Mouse (Mus musculus) limb, embryonic 13.5 days (tissue): ENCODE data around the gene Rnf19b. TPM values are rescaled to one million over a fixed set of nuclear protein-coding genes. Genes with fewer than 3 reads are reported as not detected.

Experiments
- ATAC-seq: fragments of 200-750 bp; cut with Nextera tagmentation; 2 replicates; pipeline ENCODE4 v1.8.0; 2017; ENCODE audit warnings: low read depth, moderate number of reproducible peaks, moderate TSS enrichment; ENCODE audit not compliant: low FRiP score
- H3K27ac ChIP-seq: fragments of 300-500 bp; sonication (generic); 2 replicates; pipeline ENCODE4 v1.5.1; 2015; ENCODE audit warnings: inconsistent platforms, mild to moderate bottlenecking, moderate library complexity
- H3K27me3 ChIP-seq: fragments of 300-500 bp; sonication (generic); 2 replicates; pipeline ENCODE4 v1.6.1; 2015; ENCODE audit warnings: mild to moderate bottlenecking, inconsistent platforms
- H3K36me3 ChIP-seq: fragments of 300-500 bp; sonication (generic); 2 replicates; pipeline ENCODE4 v1.6.1; 2015; ENCODE audit warnings: inconsistent platforms, mild to moderate bottlenecking, moderate library complexity
- H3K4me1 ChIP-seq: fragments of 300-500 bp; sonication (generic); 2 replicates; pipeline ENCODE4 v1.6.1; 2015; ENCODE audit warnings: inconsistent platforms
- H3K4me2 ChIP-seq: fragments of 300-500 bp; sonication (generic); replicated peaks from 2 replicates; pipeline ENCODE4 v1.6.1; 2015; ENCODE audit warnings: inconsistent platforms, mild to moderate bottlenecking, moderate library complexity
- H3K4me3 ChIP-seq: fragments of 300-500 bp; sonication (generic); 2 replicates; pipeline ENCODE4 v1.5.1; 2015; ENCODE audit warnings: moderate library complexity, mild to moderate bottlenecking, inconsistent platforms
- H3K9ac ChIP-seq: fragments of 300-500 bp; sonication (generic); 2 replicates; pipeline ENCODE4 v1.6.1; 2015; ENCODE audit warnings: mild to moderate bottlenecking, inconsistent platforms
- H3K9me3 ChIP-seq: fragments of 300-500 bp; sonication (generic); 2 replicates; pipeline ENCODE4 v1.6.1; 2016; ENCODE audit warnings: inconsistent platforms
- WGBS: fragments of 180-500 bp; shearing (Covaris S2); methylation state at CpG from one replicate; pipeline ENCODE4 v1.1.7; 2015; 5-methylcytosine and 5-hydroxymethylcytosine counted together
- polyA plus RNA-seq: library from polyadenylated mRNA; unstranded; fragments of >200 nt; fragmentation: Nextera tagmentation; extraction: Ambion mirVana; gene quantifications from 2 replicates; pipeline ENCODE4 v1.2.1, GENCODE M21; 2015

The Rnf19b gene
- polyA plus RNA-seq, 1 experiment from 2014 or later: 8.5 TPM

- no peak for ATAC-seq
- no peaks in the 10 kb centered on the region for H3K36me3 ChIP-seq
- H3K4me3 ChIP-seq: no peak overlapping the region
- no peak overlapping the region for H3K9ac ChIP-seq
- WGBS: 86% methylated on average over 6 of the region's 6 CpGs
- H3K9me3 ChIP-seq: no peaks in the 10 kb centered on the region
- H3K4me1 ChIP-seq: peaks cover 6% of the 10 kb centered on the region; the same call in 1 of the 2 replicates
- no peak overlapping the region for H3K27ac ChIP-seq
- no peak overlapping the region for H3K4me2 ChIP-seq
- no peaks in the 10 kb centered on the region for H3K27me3 ChIP-seq
These were observed 34.2 kb upstream of the Rnf19b start for GRCm38 (mm10) chr4:129023884-129024283.

DNA sequence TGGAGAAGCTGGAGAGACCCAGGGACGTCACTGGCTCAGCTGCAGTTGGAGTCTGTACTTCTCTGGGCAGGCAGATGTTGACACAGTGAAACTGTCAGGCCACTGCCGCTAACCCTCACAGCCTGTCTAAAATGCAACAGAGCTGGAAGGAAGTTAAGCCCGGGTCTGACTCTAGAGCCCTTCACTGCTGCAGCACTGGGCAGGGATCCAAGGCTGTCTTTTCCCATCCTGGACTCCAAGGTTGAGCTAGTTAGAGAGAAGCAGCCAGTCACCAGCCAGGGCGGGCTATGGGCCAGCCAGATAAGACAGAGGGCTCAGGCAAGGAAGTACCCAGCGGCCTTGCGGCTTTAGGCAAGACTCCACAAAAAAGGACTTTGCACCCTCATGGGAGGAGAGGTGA lies 33.3 kb upstream of the Rnf19b start:
- no peaks in the 10 kb centered on the region for H3K36me3 ChIP-seq
- H3K9ac ChIP-seq: no peak overlapping the region
- no peak overlapping the region for H3K4me3 ChIP-seq
- H3K27ac ChIP-seq: no peak overlapping the region
- no peak for ATAC-seq
- H3K27me3 ChIP-seq: no peaks in the 10 kb centered on the region
- 65% methylated on average over 6 of the region's 6 CpGs for WGBS
- H3K4me1 ChIP-seq: peaks cover 6% of the 10 kb centered on the region; the same call in 1 of the 2 replicates
- no peaks in the 10 kb centered on the region for H3K9me3 ChIP-seq
- no peak overlapping the region for H3K4me2 ChIP-seq

DNA sequence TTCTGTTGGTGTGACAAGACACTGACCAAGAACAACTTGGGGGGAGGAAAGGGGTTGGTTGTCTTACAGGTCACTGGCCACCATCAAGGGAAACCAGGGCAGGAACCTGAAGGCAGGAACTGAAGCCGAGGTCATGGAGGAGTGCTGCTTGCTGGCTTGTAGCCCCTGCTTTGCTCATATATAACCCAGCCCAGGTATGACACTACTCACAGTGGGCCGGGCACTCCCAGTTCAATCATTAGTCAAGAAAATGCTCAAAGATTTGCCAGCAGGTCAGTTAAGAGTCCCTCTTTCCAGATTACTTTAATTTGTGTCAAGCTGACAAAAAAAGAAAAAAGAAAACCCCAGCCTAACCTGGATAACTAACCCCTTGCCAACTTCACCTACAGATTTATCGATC lies 32.4 kb upstream of the Rnf19b start:
- Histone ChIP-seq H3K4me2 (no peak overlapping the region), H3K9me3 (no peaks in the 10 kb centered on the region), H3K27me3 (no peaks in the 10 kb centered on the region), H3K36me3 (no peaks in the 10 kb centered on the region), H3K27ac (no peak overlapping the region), H3K4me3 (no peak overlapping the region), H3K4me1 (peaks cover 2% of the 10 kb centered on the region; the same call in 1 of the 2 replicates), H3K9ac (no peak overlapping the region)
- 94% methylated on average over 3 of the region's 3 CpGs for WGBS
- no peak for ATAC-seq

GRCm38 (mm10) chr4:129030746-129031145 lies 27.3 kb upstream of the Rnf19b start:
- Histone ChIP-seq H3K27me3 (no peaks in the 10 kb centered on the region), H3K36me3 (no peaks in the 10 kb centered on the region), H3K4me2 (no peak overlapping the region), H3K4me3 (no peak overlapping the region), H3K27ac (no peak overlapping the region), H3K9me3 (no peaks in the 10 kb centered on the region), H3K9ac (no peak overlapping the region), H3K4me1 (peaks cover 33% of the 10 kb centered on the region)
- no peak for ATAC-seq
- 84% methylated on average over 4 of the region's 4 CpGs for WGBS

DNA sequence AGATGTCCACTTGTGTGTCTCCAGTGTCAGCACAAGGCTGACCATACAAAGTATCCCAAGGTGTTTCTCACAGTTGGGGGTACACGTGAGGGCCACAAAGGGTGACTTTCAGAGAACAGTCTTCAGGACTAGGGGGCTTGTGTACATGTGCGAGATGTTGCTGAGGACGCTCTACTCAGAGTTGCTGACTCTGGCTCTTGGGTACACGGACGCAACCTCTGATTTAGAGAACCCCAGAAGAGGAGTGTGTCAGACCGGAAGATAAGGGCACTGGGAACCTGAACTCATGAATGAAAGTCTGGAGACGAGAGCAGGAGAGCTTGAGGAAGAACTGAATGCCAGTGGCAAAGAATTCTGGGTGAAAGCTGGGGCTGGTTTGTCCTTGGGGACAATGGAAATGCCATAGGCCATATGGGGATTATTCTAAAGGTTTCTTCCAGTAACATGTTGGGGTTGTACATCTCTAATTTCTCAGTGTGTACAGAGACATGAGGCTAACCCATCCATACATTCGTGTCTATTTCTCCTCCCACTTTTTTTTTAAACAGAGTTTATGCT lies 26.6 kb upstream of the Rnf19b start:
- 87% methylated on average over 8 of the region's 8 CpGs for WGBS
- Histone ChIP-seq H3K36me3 (no peaks in the 10 kb centered on the region), H3K9ac (no peak overlapping the region), H3K27me3 (no peaks in the 10 kb centered on the region), H3K27ac (no peak overlapping the region), H3K4me1 (peaks cover 38% of the 10 kb centered on the region), H3K9me3 (no peaks in the 10 kb centered on the region), H3K4me2 (no peak overlapping the region), H3K4me3 (no peak overlapping the region)
- no peak for ATAC-seq

DNA sequence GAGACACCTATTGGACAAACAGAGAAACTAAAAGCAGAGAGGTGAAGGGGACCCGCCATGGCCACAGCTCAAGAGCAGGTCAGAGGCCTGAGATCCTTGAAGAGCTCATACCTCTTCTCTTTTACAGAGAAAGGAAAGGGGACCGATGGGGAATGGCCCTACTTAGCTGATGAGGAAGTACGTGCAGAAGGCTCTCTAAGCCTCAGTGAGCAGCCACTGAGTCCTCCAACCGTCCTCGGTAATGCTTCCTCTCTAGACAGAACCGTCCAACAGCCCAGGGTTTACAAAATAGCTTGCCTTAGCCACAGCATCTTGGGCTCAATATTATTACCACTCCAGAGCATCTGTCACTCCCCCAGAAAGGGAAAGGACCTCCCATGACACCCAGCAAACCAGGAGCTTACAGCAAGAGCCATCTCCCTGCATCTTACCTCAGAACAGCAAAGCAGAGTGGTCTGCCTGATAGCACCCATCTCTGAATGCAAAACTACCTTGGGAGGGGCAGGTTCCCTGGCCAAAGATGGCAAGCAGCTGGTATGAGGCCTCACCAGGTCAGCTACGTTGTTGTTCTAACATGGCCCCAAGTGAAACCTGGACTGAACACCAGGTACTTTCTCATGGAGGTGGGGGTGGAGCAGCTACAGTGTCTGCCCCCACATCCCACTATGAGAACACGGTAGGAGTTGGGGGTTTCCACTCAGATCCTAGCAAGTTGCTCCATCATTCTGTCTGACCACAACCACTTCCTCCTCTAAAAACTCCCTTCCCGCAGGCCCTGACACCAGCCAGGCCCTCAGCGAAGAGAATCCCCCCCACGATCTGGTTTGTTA lies 25.7 kb upstream of the Rnf19b start:
- H3K9me3 ChIP-seq: no peaks in the 10 kb centered on the region
- H3K4me3 ChIP-seq: no peak overlapping the region
- ATAC-seq: no peak
- no peaks in the 10 kb centered on the region for H3K27me3 ChIP-seq
- peaks cover 38% of the 10 kb centered on the region for H3K4me1 ChIP-seq
- WGBS: 66% methylated on average over 11 of the region's 11 CpGs
- H3K9ac ChIP-seq: no peak overlapping the region
- peak overlapping the region; percentile 87 for H3K27ac ChIP-seq
- H3K4me2 ChIP-seq: peak overlapping the region; percentile 52
- H3K36me3 ChIP-seq: no peaks in the 10 kb centered on the region

- Histone ChIP-seq H3K27ac (peak overlapping the region; percentile 87), H3K27me3 (no peaks in the 10 kb centered on the region), H3K4me2 (peak overlapping the region; percentile 52), H3K4me1 (peaks cover 38% of the 10 kb centered on the region), H3K9me3 (no peaks in the 10 kb centered on the region), H3K36me3 (no peaks in the 10 kb centered on the region), H3K4me3 (no peak overlapping the region), H3K9ac (0 out of 2 replicates have a peak overlapping the region, but pooled peaks have one; percentile 27)
- peak; percentile 91 for ATAC-seq
- WGBS: 20% methylated on average over 17 of the region's 17 CpGs
These were observed 24.8 kb upstream of the Rnf19b start for GRCm38 (mm10) chr4:129032963-129033951.

GRCm38 (mm10) chr4:129034224-129034623 lies 23.8 kb upstream of the Rnf19b start:
- H3K4me1 ChIP-seq: peaks cover 38% of the 10 kb centered on the region
- H3K4me2 ChIP-seq: no peak overlapping the region
- H3K9ac ChIP-seq: no peak overlapping the region
- no peaks in the 10 kb centered on the region for H3K27me3 ChIP-seq
- ATAC-seq: no peak
- no peaks in the 10 kb centered on the region for H3K36me3 ChIP-seq
- H3K27ac ChIP-seq: peak overlapping the region; percentile 87; the same call in 1 of the 2 replicates
- no peak overlapping the region for H3K4me3 ChIP-seq
- WGBS: 86% methylated on average over 3 of the region's 3 CpGs
- H3K9me3 ChIP-seq: no peaks in the 10 kb centered on the region

GRCm38 (mm10) chr4:129034706-129035660 lies 23.1 kb upstream of the Rnf19b start:
- Histone ChIP-seq H3K27me3 (no peaks in the 10 kb centered on the region), H3K27ac (peak overlapping the region; percentile 72; the same call in 1 of the 2 replicates), H3K4me1 (peaks cover 38% of the 10 kb centered on the region), H3K36me3 (no peaks in the 10 kb centered on the region), H3K9me3 (no peaks in the 10 kb centered on the region), H3K4me3 (no peak overlapping the region), H3K9ac (no peak overlapping the region), H3K4me2 (0 out of 2 replicates have a peak overlapping the region, but pooled peaks have one; percentile 9)
- peak; percentile 37; the same call in 1 of the 2 replicates for ATAC-seq
- WGBS: 39% methylated on average over 13 of the region's 13 CpGs

DNA sequence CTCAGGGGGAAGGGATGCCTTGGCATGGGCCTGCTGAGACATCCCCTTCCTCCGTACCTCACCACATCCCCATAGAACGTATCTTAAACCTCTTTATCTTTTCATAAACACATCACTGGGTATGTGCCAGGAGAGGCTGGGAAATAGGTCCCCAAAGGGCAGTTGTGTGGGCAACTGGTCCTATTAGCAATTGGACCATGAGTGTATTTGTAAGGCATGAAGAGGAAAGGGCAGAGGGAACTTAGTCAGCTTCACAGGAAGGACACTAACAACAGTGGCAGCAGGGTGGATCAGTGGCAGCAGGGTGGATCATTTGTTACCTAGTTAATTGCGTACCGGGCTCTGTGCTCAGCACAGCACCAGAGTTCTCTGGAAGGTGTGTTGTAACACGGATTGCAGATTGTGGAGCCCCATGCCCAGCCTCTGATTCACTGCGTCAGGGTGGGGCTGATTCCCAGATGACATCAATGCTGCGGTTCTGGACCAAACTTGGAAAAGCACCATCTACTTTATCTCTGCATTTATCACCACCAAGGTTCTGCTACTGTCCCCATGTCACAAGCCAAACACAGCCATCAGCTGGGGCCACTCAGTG lies 22.1 kb upstream of the Rnf19b start:
- no peak for ATAC-seq
- H3K36me3 ChIP-seq: no peaks in the 10 kb centered on the region
- H3K4me1 ChIP-seq: peaks cover 38% of the 10 kb centered on the region
- H3K27ac ChIP-seq: no peak overlapping the region
- 0 out of 2 replicates have a peak overlapping the region, but pooled peaks have one; percentile 9 for H3K4me2 ChIP-seq
- no peak overlapping the region for H3K4me3 ChIP-seq
- WGBS: 66% methylated on average over 7 of the region's 7 CpGs
- no peak overlapping the region; the same call in 1 of the 2 replicates for H3K9ac ChIP-seq
- no peaks in the 10 kb centered on the region for H3K9me3 ChIP-seq
- no peaks in the 10 kb centered on the region for H3K27me3 ChIP-seq
